Mouse (Mus musculus) lung, postnatal 36 days (tissue): ENCODE data around the gene Artn.

Experiments used
- DNase-seq: peaks from one replicate; pipeline ENCODE4 v3.0.0; 2022; ENCODE audit warnings: mixed read lengths

The Artn gene

DNA sequence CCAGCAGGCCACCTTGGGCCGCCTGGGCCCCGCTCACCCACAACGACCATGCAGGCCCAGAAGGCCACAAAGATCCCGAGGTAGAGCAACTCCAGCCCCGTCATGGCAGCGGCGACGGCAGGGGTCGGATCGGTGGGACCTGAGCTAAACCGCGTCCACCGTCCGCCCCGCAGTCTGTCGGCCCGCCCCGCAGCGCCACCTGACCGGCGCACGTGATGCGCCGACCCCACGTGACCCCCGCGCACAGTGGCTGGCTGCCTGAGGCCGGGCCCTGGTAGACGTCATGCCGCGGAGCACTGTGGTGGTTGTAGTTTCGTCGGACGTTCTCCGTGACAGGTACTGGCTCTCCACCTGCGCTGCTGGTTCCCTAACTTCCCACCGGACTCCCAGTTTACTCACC, 42.4 kb downstream of the Artn start, which contains the start of gene Atp6v0b:
Gene Atp6v0b (minus strand): TSS at position 201 of the 400 bp plus-strand sequence.
- peak; percentile 97 for DNase-seq

DNA sequence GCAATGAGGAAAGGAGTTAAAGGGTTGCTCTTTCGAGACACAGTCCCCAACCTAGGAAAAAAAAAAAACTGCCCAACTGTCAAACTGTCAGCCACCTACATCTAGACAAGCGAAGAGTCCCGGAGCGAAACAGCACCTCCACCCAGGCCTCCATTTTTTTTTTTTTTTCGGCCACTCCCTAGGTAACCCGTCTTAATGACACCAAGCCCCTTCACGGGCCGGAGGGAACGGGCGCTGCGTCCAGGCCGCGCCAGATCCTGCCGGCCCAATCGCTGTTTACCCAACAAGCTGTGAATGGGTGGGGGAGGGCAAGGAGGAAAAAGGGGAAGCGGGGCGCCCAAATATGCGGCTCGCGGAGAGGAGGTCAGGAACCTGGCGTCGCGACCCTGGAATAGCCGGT, 42.9 kb downstream of the Artn start:
- DNase-seq: peak; percentile 52

DNA sequence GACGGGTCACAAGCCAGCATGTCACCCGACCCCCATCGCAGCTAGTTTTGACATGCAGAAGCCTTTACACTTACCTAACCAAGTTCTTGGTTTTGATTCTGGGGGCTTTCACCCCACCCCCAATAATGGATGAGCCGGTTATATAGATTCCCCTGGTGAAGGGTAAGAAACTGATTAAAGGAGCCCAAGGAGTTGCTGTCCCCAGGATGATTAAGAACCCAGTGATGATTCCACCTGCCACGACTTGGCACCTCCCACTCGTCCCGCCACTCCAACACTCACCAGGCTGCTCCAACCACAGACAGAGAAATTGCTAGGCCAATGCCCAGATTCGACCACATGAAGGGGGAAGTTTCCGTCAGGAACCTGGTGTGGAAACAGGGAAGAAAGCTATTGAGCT, 43.6 kb downstream of the Artn start:
- no peak for DNase-seq

DNA sequence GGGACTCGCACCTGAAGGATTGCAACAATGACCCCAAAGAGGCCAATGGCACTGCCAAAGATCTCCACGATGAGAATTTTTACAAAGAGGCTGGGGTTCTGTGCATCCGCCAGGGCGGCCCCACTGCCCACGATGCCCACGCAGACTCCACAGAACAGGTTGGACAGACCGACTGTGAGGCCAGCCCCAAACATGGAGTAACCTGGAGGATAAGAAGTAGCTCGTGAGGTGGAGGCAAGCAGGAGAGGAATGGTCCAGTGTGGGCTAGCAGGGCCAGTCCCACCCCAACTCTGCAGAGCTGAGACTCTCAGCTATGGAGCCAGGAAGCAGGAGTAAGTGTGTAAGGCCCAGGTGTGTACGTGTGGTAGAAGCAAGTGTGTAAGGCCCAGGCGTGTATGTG, 44.5 kb downstream of the Artn start:
- DNase-seq: no peak

- no peak for DNase-seq
Measured at GRCm38 (mm10) chr4:117884146-117884545, 45.4 kb downstream of the Artn start.

DNA sequence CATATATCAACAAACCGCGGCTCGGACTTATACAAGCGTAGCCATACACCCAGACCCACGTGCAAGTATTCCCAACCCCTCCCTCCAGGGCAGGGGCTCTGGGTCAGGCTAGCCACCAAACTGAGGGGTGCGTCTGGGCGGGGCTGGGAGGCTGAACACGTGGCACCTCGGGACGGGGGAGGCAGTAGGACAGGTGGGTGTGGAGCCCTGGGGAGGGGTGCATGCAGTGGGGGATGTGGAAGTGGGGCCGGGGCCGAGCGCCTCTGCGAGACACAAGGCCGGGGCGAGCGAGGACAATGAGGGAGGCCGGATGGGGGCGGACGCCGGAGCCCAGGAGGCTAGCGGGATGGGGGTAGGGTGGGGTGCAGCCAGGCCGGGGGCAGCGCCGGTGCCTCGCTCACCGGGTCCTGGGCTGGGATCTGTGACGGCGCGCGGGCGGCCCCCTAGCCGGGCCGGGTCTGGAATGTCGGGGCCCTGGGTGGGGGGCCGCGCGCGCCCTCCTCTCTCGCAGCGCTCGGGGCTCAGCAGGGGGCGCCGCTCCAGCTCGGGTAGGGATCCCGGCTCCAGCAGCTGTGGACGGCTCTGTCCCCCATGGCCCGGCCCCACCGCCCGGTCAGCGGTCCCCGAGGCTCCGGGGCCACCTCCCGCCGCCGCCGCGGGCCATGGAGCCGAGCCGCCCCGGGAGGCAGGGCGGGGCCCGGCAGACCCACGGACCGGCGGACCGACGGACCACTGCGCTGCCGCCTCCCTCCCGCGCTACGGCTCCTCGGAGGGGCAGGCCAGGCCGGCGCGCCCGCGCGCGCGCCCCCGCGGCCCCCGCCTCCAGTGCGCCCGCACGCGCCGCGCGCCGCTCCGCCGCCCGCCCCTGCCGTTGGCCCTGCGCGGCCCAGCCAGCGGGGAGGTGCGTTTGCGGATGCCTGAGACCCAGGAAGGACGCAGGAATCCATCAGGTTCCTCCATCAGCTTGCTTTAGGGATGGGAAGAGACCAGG, 46.6 kb downstream of the Artn start, which contains the start of gene B4galt2:
Gene B4galt2 (minus strand): TSS at position 787 of the 991 bp plus-strand sequence.
- DNase-seq: no peak

- DNase-seq: no peak
Measured at GRCm38 (mm10) chr4:117878703-117879102, 50.9 kb downstream of the Artn start.

- no peak for DNase-seq
Measured at GRCm38 (mm10) chr4:117878301-117878700, 51.3 kb downstream of the Artn start.
